Mouse (Mus musculus) erythroblast, embryonic 14.5 days (primary cell): Measurements from ENCODE around the gene Olfr1223. TPM values are rescaled to one million over a fixed set of nuclear protein-coding genes. Genes with fewer than 3 reads are reported as not detected.

ENCODE experiments used
- H3K27me3 ChIP-seq: 2 replicates; pipeline ENCODE4 v1.6.1; 2012; ENCODE audit warnings: inconsistent platforms; ENCODE audit not compliant: control insufficient read depth
- H3K36me3 ChIP-seq: 2 replicates; pipeline ENCODE4 v1.6.1; 2012; ENCODE audit warnings: mild to moderate bottlenecking, inconsistent platforms; ENCODE audit not compliant: control insufficient read depth
- H3K4me1 ChIP-seq: 2 replicates; pipeline ENCODE4 v1.6.1; 2012; ENCODE audit warnings: inconsistent platforms; ENCODE audit not compliant: control insufficient read depth
- H3K4me3 ChIP-seq: replicated peaks from 2 replicates; pipeline ENCODE3; 2012; ENCODE audit warnings: moderate library complexity, mild to moderate bottlenecking, inconsistent platforms
- H3K9me3 ChIP-seq: 2 replicates; pipeline ENCODE4 v1.6.1; 2012; ENCODE audit warnings: low read length, inconsistent platforms, mixed read lengths; ENCODE audit not compliant: control insufficient read depth
- GATA1 ChIP-seq: IDR thresholded peaks from 2 replicates; pipeline ENCODE4 v1.6.1; 2012; ENCODE audit warnings: low read length, inconsistent platforms, mixed read lengths
- TAL1 ChIP-seq: IDR thresholded peaks from 3 replicates; pipeline ENCODE4 v1.6.1; 2012; ENCODE audit warnings: low read length, inconsistent platforms, mixed read lengths
- polyA plus RNA-seq: library from polyadenylated mRNA; stranded (reverse); fragments of >175 nt; gene quantifications from 2 replicates; pipeline ENCODE4 v1.2.3, GENCODE M21; 2012

Olfr1223 gene
- polyA plus RNA-seq, 1 experiment = not detected

- Histone ChIP-seq H3K36me3 (no peaks in the 10 kb centered on the region), H3K9me3 (no peaks in the 10 kb centered on the region), H3K4me3 (no peak overlapping the region), H3K4me1 (no peaks in the 10 kb centered on the region), H3K27me3 (no peaks in the 10 kb centered on the region)
- no peak for TF ChIP-seq TAL1
- TF ChIP-seq GATA1 = no peak
Measured at GRCm38 (mm10) chr2:89105651-89106050, 45.7 kb downstream of the Olfr1223 start.

GRCm38 (mm10) chr2:89093848-89094247, 57.5 kb downstream of the Olfr1223 start:
- Histone ChIP-seq H3K4me3 (no peak overlapping the region), H3K4me1 (no peaks in the 10 kb centered on the region), H3K9me3 (0 out of 2 replicates have a peak, but pooled peaks cover 2% of the 10 kb centered on the region), H3K27me3 (no peaks in the 10 kb centered on the region), H3K36me3 (no peaks in the 10 kb centered on the region)
- TF ChIP-seq TAL1 = no peak
- no peak for TF ChIP-seq GATA1

Other genes starting within 250 kb of the Olfr1223 start
- not detected in 2 replicates for gene Olfr1208, start 249.2 kb downstream of the Olfr1223 start, polyA plus RNA-seq
- not detected in 2 replicates for gene Olfr1209, start 236.4 kb downstream of the Olfr1223 start, polyA plus RNA-seq
- gene Olfr1211, start 213.4 kb downstream of the Olfr1223 start, polyA plus RNA-seq = not detected in 2 replicates
- gene Olfr1212, start 197.6 kb downstream of the Olfr1223 start, polyA plus RNA-seq = not detected in 2 replicates
- not detected in 2 replicates for gene Gm13762, start 171.3 kb downstream of the Olfr1223 start, polyA plus RNA-seq
- not detected in 2 replicates for gene Olfr1214, start 158.9 kb downstream of the Olfr1223 start, polyA plus RNA-seq
- gene Olfr1215, start 144.6 kb downstream of the Olfr1223 start, polyA plus RNA-seq = not detected in 2 replicates
- gene Olfr1216, start 133.2 kb downstream of the Olfr1223 start, polyA plus RNA-seq = not detected in 2 replicates
- gene Olfr1217, start 119.5 kb downstream of the Olfr1223 start, polyA plus RNA-seq = not detected in 2 replicates
- not detected in 2 replicates for gene Olfr1218, start 90.4 kb downstream of the Olfr1223 start, polyA plus RNA-seq
- gene Olfr1219, start 68.0 kb downstream of the Olfr1223 start, polyA plus RNA-seq = not detected in 2 replicates
- not detected in 2 replicates for gene Olfr1220, start 44.7 kb downstream of the Olfr1223 start, polyA plus RNA-seq
- gene Olfr1221, start 34.3 kb downstream of the Olfr1223 start, polyA plus RNA-seq = not detected in 2 replicates
- gene Olfr1222, start 18.5 kb downstream of the Olfr1223 start, polyA plus RNA-seq = not detected in 2 replicates
- gene Olfr1224-ps1, start 12.5 kb upstream of the Olfr1223 start, polyA plus RNA-seq = not detected in 2 replicates
- gene Olfr1225, start 23.1 kb upstream of the Olfr1223 start, polyA plus RNA-seq = not detected in 2 replicates
- gene Olfr1226, start 48.5 kb upstream of the Olfr1223 start, polyA plus RNA-seq = not detected in 2 replicates
- gene Olfr1228, start 102.5 kb upstream of the Olfr1223 start, polyA plus RNA-seq = not detected in 2 replicates
- gene Olfr1229, start 136.5 kb upstream of the Olfr1223 start, polyA plus RNA-seq = not detected in 2 replicates
- not detected in 2 replicates for gene Olfr1230, start 145.7 kb upstream of the Olfr1223 start, polyA plus RNA-seq
- not detected in 2 replicates for gene Olfr1231, start 155.5 kb upstream of the Olfr1223 start, polyA plus RNA-seq
- not detected in 2 replicates for gene Olfr1232, start 178.1 kb upstream of the Olfr1223 start, polyA plus RNA-seq
- not detected in 2 replicates for gene Olfr1233, start 190.8 kb upstream of the Olfr1223 start, polyA plus RNA-seq
- gene Olfr1234, start 213.3 kb upstream of the Olfr1223 start, polyA plus RNA-seq = not detected in 2 replicates